Mouse (Mus musculus) hindbrain, embryonic 13.5 days (tissue): Measurements from ENCODE around the gene Rbks. TPM values are rescaled to one million over a fixed set of nuclear protein-coding genes. Genes with fewer than 3 reads are reported as not detected.

Experiments
- ATAC-seq: fragments of 200-750 bp; cut with Nextera tagmentation; 2 replicates; pipeline ENCODE4 v1.8.0; 2017; ENCODE audit warnings: moderate TSS enrichment; ENCODE audit not compliant: low FRiP score
- H3K27ac ChIP-seq: fragments of 300-500 bp; sonication (generic); 2 replicates; pipeline ENCODE4 v1.5.1; 2015; ENCODE audit warnings: inconsistent platforms, mild to moderate bottlenecking, moderate library complexity
- H3K27me3 ChIP-seq: fragments of 300-500 bp; sonication (generic); 2 replicates; pipeline ENCODE4 v1.6.1; 2015; ENCODE audit warnings: mild to moderate bottlenecking, inconsistent platforms
- H3K36me3 ChIP-seq: fragments of 300-500 bp; sonication (generic); 2 replicates; pipeline ENCODE4 v1.6.1; 2015; ENCODE audit warnings: mild to moderate bottlenecking, inconsistent platforms
- H3K4me1 ChIP-seq: fragments of 300-500 bp; sonication (generic); replicated peaks from 2 replicates; pipeline ENCODE4 v1.6.1; 2015; ENCODE audit warnings: inconsistent platforms
- H3K4me2 ChIP-seq: fragments of 300-500 bp; sonication (generic); 2 replicates; pipeline ENCODE4 v1.6.1; 2015; ENCODE audit warnings: inconsistent platforms, mild to moderate bottlenecking, moderate library complexity
- H3K4me3 ChIP-seq: fragments of 300-500 bp; sonication (generic); 2 replicates; pipeline ENCODE4 v1.5.1; 2015; ENCODE audit warnings: mild to moderate bottlenecking, inconsistent platforms
- H3K9ac ChIP-seq: fragments of 300-500 bp; sonication (generic); 2 replicates; pipeline ENCODE4 v1.6.1; 2015; ENCODE audit warnings: mild to moderate bottlenecking, inconsistent platforms
- H3K9me3 ChIP-seq: fragments of 300-500 bp; sonication (generic); 2 replicates; pipeline ENCODE4 v1.6.1; 2016; ENCODE audit warnings: inconsistent platforms
- WGBS: fragments of 180-500 bp; shearing (Covaris S2); methylation state at CpG from one replicate; pipeline ENCODE4 v1.1.7; 2015; 5-methylcytosine and 5-hydroxymethylcytosine counted together
- polyA plus RNA-seq: library from polyadenylated mRNA; unstranded; fragments of >200 nt; fragmentation: Nextera tagmentation; extraction: Ambion mirVana; gene quantifications from 2 replicates; pipeline ENCODE4 v1.2.1, GENCODE M21; 2015

Rbks gene
- polyA plus RNA-seq, 1 experiment from 2014 or later: 2.1 TPM

- Histone ChIP-seq H3K4me2 (no peak overlapping the region), H3K27ac (no peak overlapping the region), H3K4me1 (0 out of 2 replicates have a peak, but pooled peaks cover 8% of the 10 kb centered on the region), H3K36me3 (no peaks in the 10 kb centered on the region), H3K27me3 (no peaks in the 10 kb centered on the region), H3K9ac (no peak overlapping the region), H3K4me3 (no peak overlapping the region), H3K9me3 (no peaks in the 10 kb centered on the region)
- WGBS: 77% methylated on average over 5 of the region's 5 CpGs
- no peak for ATAC-seq
These were observed 27.4 kb downstream of the Rbks start for GRCm38 (mm10) chr5:31669984-31670383.

DNA sequence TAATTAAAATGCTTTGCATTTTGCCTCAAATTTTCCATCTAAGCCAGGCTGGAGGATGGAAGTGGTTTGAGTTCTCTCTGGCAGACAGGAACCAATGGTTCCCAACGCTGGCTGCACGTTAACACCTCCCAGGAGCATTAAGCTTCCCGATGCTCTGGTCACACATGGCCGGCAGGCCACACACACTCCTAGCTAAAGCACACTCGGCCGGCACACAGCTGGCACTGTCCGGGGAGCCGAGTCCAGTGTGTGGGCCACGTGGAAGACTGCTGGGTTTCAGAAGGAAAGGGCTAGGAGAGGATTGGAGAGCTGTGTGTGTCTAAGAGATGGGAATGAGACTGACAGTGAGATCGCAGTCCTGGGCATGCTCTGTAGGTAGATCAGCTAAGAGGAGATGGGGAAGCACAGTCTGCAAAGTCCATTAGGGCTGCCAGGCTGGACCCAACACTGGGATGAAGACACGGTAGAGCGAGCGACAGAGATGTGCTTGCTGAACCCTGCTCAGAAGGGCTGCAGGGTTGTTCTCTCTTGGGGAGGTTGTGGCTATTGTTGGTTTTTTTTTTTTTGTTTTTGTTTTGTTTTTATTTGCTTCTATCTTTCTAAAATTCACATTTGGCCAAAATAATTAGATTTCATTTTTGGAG, 29.0 kb downstream of the Rbks start:
- Histone ChIP-seq H3K9ac (0 out of 2 replicates have a peak overlapping the region, but pooled peaks have one; percentile 13), H3K4me1 (0 out of 2 replicates have a peak, but pooled peaks cover 8% of the 10 kb centered on the region), H3K27ac (no peak overlapping the region), H3K4me3 (no peak overlapping the region), H3K9me3 (no peaks in the 10 kb centered on the region), H3K36me3 (no peaks in the 10 kb centered on the region), H3K27me3 (no peaks in the 10 kb centered on the region), H3K4me2 (no peak overlapping the region)
- ATAC-seq: no peak
- 83% methylated on average over 13 of the region's 13 CpGs for WGBS

DNA sequence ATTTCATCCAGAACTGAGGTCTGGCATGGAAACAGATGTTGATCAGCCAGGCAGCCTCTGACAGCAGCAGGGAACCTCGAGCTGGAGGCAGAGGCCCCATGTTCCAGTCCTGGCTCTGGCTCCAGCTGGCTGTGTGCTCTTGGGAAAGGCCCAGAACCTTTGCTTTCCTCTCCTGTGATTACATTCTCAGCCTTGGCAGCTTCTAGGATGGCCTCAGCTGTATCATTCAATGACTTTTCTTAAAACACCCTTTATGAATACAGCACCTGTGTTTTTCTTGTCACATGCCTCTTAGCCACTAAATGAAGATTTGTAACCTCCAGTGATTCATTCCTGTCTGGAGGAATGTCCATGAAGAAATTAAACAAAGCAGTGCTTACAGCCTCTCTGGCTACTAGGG, 31.3 kb downstream of the Rbks start:
- H3K27ac ChIP-seq: no peak overlapping the region
- 0 out of 2 replicates have a peak, but pooled peaks cover 8% of the 10 kb centered on the region for H3K4me1 ChIP-seq
- H3K4me2 ChIP-seq: no peak overlapping the region
- H3K9me3 ChIP-seq: no peaks in the 10 kb centered on the region
- H3K36me3 ChIP-seq: no peaks in the 10 kb centered on the region
- 50% methylated on average over 1 of the region's 1 CpGs for WGBS
- no peak overlapping the region for H3K4me3 ChIP-seq
- ATAC-seq: no peak
- H3K9ac ChIP-seq: no peak overlapping the region
- no peaks in the 10 kb centered on the region for H3K27me3 ChIP-seq

DNA sequence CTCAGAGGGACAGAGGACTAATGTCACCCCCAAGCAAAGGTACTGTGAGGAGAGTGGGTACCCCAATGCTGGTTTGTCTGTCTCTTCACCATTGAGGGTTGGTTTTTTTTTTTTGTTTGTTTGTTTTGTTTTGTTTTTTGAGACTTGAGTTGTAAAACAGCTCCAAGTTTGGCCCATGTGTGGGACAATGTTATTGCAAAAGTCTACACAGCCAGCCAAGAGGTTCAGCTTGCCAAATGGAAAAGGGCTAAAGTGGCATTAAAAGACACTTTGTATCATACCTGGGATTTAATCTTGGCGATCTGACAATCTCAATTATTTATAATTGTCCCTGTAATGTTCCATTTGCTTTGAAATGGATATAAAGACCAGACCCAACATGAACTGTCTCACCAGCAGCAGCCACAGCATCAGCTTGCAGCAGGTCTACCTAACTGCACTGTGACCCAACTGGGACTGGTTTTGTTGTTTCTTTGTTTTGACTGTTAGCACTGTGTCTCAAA, 41.7 kb downstream of the Rbks start:
- H3K9ac ChIP-seq: no peak overlapping the region
- no peak for ATAC-seq
- 97% methylated on average over 1 of the region's 1 CpGs for WGBS

DNA sequence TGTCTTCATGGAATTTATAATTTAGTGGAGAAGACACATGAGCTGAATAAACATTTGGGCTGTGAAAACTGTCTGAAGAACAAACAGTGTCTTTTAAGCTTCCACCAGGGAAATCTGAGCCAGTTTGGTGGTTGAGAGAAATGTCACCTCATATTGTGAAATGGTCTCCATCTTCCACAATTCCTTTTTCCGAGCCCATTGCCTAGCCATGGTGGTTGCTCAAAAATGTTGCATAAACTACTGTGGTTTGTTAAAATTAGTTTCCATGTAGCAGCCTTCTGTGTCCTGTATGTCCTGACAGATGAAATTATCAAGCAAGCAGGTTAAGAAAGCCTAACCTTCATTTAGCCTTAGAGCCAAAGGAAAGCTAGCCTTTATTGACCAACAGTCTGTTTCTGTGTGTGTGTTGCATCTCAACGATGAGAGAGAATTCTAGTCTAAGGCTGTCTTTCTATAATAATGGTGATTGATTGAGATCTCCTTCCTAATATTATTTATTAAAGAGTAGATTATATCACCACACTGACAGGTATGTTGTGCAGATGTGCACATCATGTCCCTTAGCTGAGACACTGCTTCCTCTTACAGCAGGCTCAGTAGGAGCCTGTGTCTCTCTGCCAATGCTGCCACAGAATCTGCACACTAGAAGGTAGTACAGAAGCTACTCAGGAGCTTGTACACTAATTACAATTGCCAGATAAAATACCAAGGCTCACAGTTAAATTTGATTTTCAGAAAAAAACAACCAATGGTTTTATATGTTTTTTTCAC, 46.7 kb downstream of the Rbks start:
- 93% methylated on average over 2 of the region's 2 CpGs for WGBS
- Histone ChIP-seq H3K27me3 (no peaks in the 10 kb centered on the region), H3K9ac (no peak overlapping the region), H3K9me3 (peaks cover 3% of the 10 kb centered on the region; the same call in 1 of the 2 replicates), H3K36me3 (no peaks in the 10 kb centered on the region), H3K4me3 (no peak overlapping the region), H3K27ac (no peak overlapping the region), H3K4me1 (no peaks in the 10 kb centered on the region), H3K4me2 (no peak overlapping the region)
- ATAC-seq: no peak

More for the DNA sequence above, 41.7 kb downstream of the Rbks start:
- no peak overlapping the region for H3K4me3 ChIP-seq
- peaks cover 3% of the 10 kb centered on the region; the same call in 1 of the 2 replicates for H3K36me3 ChIP-seq
- no peaks in the 10 kb centered on the region for H3K27me3 ChIP-seq
- no peak overlapping the region for H3K27ac ChIP-seq
- no peaks in the 10 kb centered on the region for H3K4me1 ChIP-seq
- H3K4me2 ChIP-seq: no peak overlapping the region
- H3K9me3 ChIP-seq: peaks cover 3% of the 10 kb centered on the region; the same call in 1 of the 2 replicates

DNA sequence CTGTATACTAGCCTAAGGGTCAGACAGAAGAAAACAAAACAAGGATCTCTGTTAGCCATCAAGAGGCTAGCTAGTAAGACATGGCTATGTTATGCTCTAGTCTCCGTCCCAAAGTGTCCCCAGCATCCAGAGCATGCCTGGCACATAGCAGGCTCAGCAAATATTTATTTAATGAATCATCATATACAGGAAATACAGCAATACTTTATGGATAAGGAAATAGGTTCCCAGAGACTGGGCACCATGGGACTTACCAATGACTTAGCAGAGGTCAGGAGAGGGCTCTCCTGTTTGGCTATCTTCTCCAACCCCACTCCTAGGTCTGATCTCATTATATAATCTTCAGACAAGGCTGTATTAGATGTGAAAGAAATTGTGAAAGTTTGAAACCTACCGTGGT, 50.1 kb downstream of the Rbks start:
- Histone ChIP-seq H3K36me3 (no peaks in the 10 kb centered on the region), H3K4me3 (no peak overlapping the region), H3K9ac (no peak overlapping the region), H3K4me2 (no peak overlapping the region), H3K4me1 (no peaks in the 10 kb centered on the region), H3K27ac (no peak overlapping the region), H3K27me3 (no peaks in the 10 kb centered on the region), H3K9me3 (no peaks in the 10 kb centered on the region)
- 84% methylated on average over 2 of the region's 2 CpGs for WGBS
- no peak for ATAC-seq

GRCm38 (mm10) chr5:31646574-31646973, 50.9 kb downstream of the Rbks start:
- H3K36me3 ChIP-seq: 0 out of 2 replicates have a peak, but pooled peaks cover under 1% of the 10 kb centered on the region
- no peak overlapping the region for H3K4me2 ChIP-seq
- no peak for ATAC-seq
- 92% methylated on average over 6 of the region's 6 CpGs for WGBS
- H3K4me3 ChIP-seq: no peak overlapping the region
- H3K27ac ChIP-seq: no peak overlapping the region
- H3K27me3 ChIP-seq: no peaks in the 10 kb centered on the region
- H3K4me1 ChIP-seq: no peaks in the 10 kb centered on the region
- H3K9ac ChIP-seq: no peak overlapping the region
- no peaks in the 10 kb centered on the region for H3K9me3 ChIP-seq

GRCm38 (mm10) chr5:31645798-31646197, 51.6 kb downstream of the Rbks start:
- H3K9ac ChIP-seq: no peak overlapping the region
- no peak overlapping the region for H3K4me2 ChIP-seq
- ATAC-seq: no peak
- no peak overlapping the region for H3K27ac ChIP-seq
- no peaks in the 10 kb centered on the region for H3K27me3 ChIP-seq
- no peak overlapping the region for H3K4me3 ChIP-seq
- H3K9me3 ChIP-seq: no peaks in the 10 kb centered on the region
- H3K4me1 ChIP-seq: no peaks in the 10 kb centered on the region
- H3K36me3 ChIP-seq: peaks cover 8% of the 10 kb centered on the region
- WGBS: 90% methylated on average over 6 of the region's 6 CpGs

GRCm38 (mm10) chr5:31644847-31645246, 52.6 kb downstream of the Rbks start:
- ATAC-seq: no peak
- Histone ChIP-seq H3K4me3 (no peak overlapping the region), H3K27me3 (no peaks in the 10 kb centered on the region), H3K4me1 (no peaks in the 10 kb centered on the region), H3K36me3 (peaks cover 9% of the 10 kb centered on the region), H3K9ac (no peak overlapping the region), H3K27ac (no peak overlapping the region), H3K9me3 (no peaks in the 10 kb centered on the region), H3K4me2 (no peak overlapping the region)
- WGBS: 90% methylated on average over 6 of the region's 6 CpGs

DNA sequence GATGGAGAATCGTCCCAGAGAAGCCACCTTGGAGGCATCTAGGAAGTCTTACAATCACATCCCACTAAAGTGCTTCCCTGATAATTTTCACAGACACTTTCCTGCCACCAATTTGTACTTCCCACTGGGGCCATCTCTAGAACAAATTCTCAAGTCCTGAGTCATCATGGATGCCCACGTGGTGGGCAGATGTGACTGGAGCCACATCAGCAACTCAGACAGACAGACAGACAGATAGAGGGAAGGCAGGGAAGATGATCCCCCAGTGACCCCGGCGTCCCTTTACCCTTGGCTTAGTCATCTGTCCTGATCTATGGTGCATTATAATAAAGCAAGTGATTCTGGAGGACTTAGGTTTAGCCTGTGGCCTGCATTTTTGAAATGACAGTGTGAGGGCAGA, 53.2 kb downstream of the Rbks start:
- no peaks in the 10 kb centered on the region for H3K9me3 ChIP-seq
- no peaks in the 10 kb centered on the region for H3K27me3 ChIP-seq
- no peak overlapping the region for H3K4me3 ChIP-seq
- ATAC-seq: no peak
- no peaks in the 10 kb centered on the region for H3K4me1 ChIP-seq
- no peak overlapping the region for H3K9ac ChIP-seq
- H3K36me3 ChIP-seq: peaks cover 9% of the 10 kb centered on the region
- H3K4me2 ChIP-seq: no peak overlapping the region
- no peak overlapping the region for H3K27ac ChIP-seq
- WGBS: 85% methylated on average over 4 of the region's 4 CpGs

DNA sequence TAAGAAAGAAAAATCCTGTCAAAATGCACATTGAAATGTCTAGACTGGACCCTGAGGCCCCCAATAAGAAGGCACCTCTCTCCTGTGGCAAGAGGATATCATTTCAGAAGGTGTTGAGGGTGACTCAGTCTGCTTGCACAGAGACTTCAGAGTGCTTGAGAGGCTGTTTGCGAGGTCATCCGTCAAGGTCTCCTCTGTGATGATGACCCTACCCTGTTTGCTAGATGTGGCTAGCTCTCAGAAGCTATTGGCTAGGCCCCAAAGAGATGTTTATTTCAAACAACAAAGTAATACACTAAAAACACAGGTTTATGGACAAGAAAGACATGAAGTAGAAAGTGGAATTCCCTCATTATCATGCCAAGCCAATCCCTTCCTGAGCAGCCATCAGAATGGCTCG, 55.1 kb downstream of the Rbks start:
- ATAC-seq: no peak
- no peak overlapping the region for H3K27ac ChIP-seq
- H3K4me1 ChIP-seq: peaks cover 4% of the 10 kb centered on the region; the same call in 1 of the 2 replicates
- no peaks in the 10 kb centered on the region for H3K27me3 ChIP-seq
- no peak overlapping the region for H3K9ac ChIP-seq
- 97% methylated on average over 3 of the region's 3 CpGs for WGBS
- no peaks in the 10 kb centered on the region for H3K9me3 ChIP-seq
- no peak overlapping the region for H3K4me2 ChIP-seq
- no peak overlapping the region for H3K4me3 ChIP-seq
- H3K36me3 ChIP-seq: peaks cover 9% of the 10 kb centered on the region

GRCm38 (mm10) chr5:31640542-31640941, 56.9 kb downstream of the Rbks start:
- ATAC-seq: no peak
- Histone ChIP-seq H3K9me3 (no peaks in the 10 kb centered on the region), H3K36me3 (peaks cover 9% of the 10 kb centered on the region), H3K4me1 (peaks cover 4% of the 10 kb centered on the region; the same call in 1 of the 2 replicates), H3K4me2 (no peak overlapping the region), H3K4me3 (no peak overlapping the region), H3K27me3 (no peaks in the 10 kb centered on the region), H3K9ac (no peak overlapping the region), H3K27ac (no peak overlapping the region)
- 98% methylated on average over 2 of the region's 2 CpGs for WGBS
